8 mouse cellular contexts compared by ENCODE assay signal in genomic region chr4:140961467-140962206, GRCm38 (mm10). TPM values are rescaled to one million over a fixed set of nuclear protein-coding genes. Genes with fewer than 3 reads are reported as not detected.
A peak's percentile ranks its signal among the peaks of the same experiment; 100 is the strongest.
DNase-seq lines count a peak whose midpoint lies in the region; ATAC-seq and TF ChIP-seq lines count a peak whose summit lies in the region.

No protein-coding gene starts in this region.

- H3K4me1 ChIP-seq in heart, embryonic 14.5 days (ENCODE audit: control insufficient read depth in 2 of 2, insufficient read depth in 2 of 2, low read length in 2 of 2): peaks cover 23 to 33% of the 10 kb centered on the region in 2 experiments
- peaks cover 3 to 18% of the 10 kb centered on the region in 2 experiments; a peak in 3 of 4 replicates for H3K4me1 ChIP-seq in ES-E14 (ENCODE audit: control insufficient read depth in 2 of 2, insufficient read depth in 2 of 2, low read length in 2 of 2, poor library complexity in 1 of 2)
- peaks cover 15% of the 10 kb centered on the region for H3K4me1 ChIP-seq in forebrain, embryonic 14.5 days (ENCODE audit: control insufficient read depth, insufficient read depth, low read length)
- peaks cover 23% of the 10 kb centered on the region for H3K4me1 ChIP-seq in liver, embryonic 11.5 days (replicated peaks; ENCODE audit: control insufficient read depth, insufficient read depth, low read length)
- H3K4me1 ChIP-seq in stomach, postnatal 0 days (replicated peaks; ENCODE audit: control insufficient read depth, insufficient read depth): no peaks in the 10 kb centered on the region

- TF ChIP-seq CTCF in stomach, postnatal 0 days (IDR thresholded peaks at IDR 0.05; ENCODE audit: low read depth): no peak

- peak overlapping the region; percentile 89 to 93 for H3K27ac ChIP-seq in heart, embryonic 14.5 days (replicated peaks in 1 of 2; ENCODE audit: control insufficient read depth in 1 of 2, insufficient read depth in 1 of 2, low read depth in 2 of 2, low read length in 2 of 2)
- peak overlapping the region; percentile 83 for H3K27ac ChIP-seq in ES-E14 (ENCODE audit: insufficient read depth, low read depth, low read length, poor library complexity, severe bottlenecking)
- peak overlapping the region; percentile 28 for H3K27ac ChIP-seq in forebrain, embryonic 14.5 days (ENCODE audit: low read depth, low read length)
- H3K27ac ChIP-seq in liver, embryonic 11.5 days (ENCODE audit: low read depth, low read length): peak overlapping the region; percentile 67; the same call in 1 of the 2 replicates
- peak overlapping the region; percentile 90 for H3K27ac ChIP-seq in stomach, postnatal 0 days (replicated peaks)

- H3K9me3 ChIP-seq in heart, embryonic 14.5 days (ENCODE audit: control insufficient read depth, low read length): no peaks in the 10 kb centered on the region
- no peaks in the 10 kb centered on the region for H3K9me3 ChIP-seq in ES-E14 (ENCODE audit: control insufficient read depth, insufficient read depth, low read depth, low read length)
- no peaks in the 10 kb centered on the region for H3K9me3 ChIP-seq in forebrain, embryonic 14.5 days (replicated peaks; ENCODE audit: control insufficient read depth, low read length)
- H3K9me3 ChIP-seq in liver, embryonic 11.5 days (ENCODE audit: control insufficient read depth, low read length): no peaks in the 10 kb centered on the region
- H3K9me3 ChIP-seq in stomach, postnatal 0 days (ENCODE audit: control insufficient read depth, low read length): no peaks in the 10 kb centered on the region

- TF ChIP-seq EP300 in stomach, postnatal 0 days (optimal IDR thresholded peaks at IDR 0.05): no peak

- no peak for ATAC-seq in heart, embryonic 14.5 days (ENCODE audit: insufficient number of reproducible peaks, insufficient read depth, low FRiP score, low read depth)
- ATAC-seq in forebrain, embryonic 14.5 days: no peak
- ATAC-seq in liver, embryonic 11.5 days (replicated peaks; ENCODE audit: low FRiP score): peak; percentile 10; the same call in 1 of the 2 replicates
- ATAC-seq in stomach, postnatal 0 days (ENCODE audit: low FRiP score, low TSS enrichment): peak; percentile 0; the same call in 1 of the 2 replicates

- no peak for DNase-seq in heart, postnatal 4 days
- DNase-seq in ES-E14 (ENCODE audit: low read depth, low spot score): no peak
- peak; percentile 23 for DNase-seq in forebrain, embryonic 14.5 days (ENCODE audit: low spot score)
- DNase-seq in liver, embryonic 11.5 days (ENCODE audit: low spot score): peak; percentile 59
- DNase-seq in stomach, postnatal 0 days (ENCODE audit: low spot score): no peak
- DNase-seq in cerebellum, adult 11-12 months: no peak
- DNase-seq in natural killer cell, adult 2 months (ENCODE audit: low spot score in 2 of 2): no peak

- H3K27me3 ChIP-seq in heart, embryonic 14.5 days (ENCODE audit: control insufficient read depth, insufficient read depth, low read length): no peaks in the 10 kb centered on the region
- no peaks in the 10 kb centered on the region for H3K27me3 ChIP-seq in forebrain, embryonic 14.5 days (replicated peaks; ENCODE audit: control insufficient read depth, insufficient read depth, low read length)
- 0 out of 2 replicates have a peak, but pooled peaks cover 4% of the 10 kb centered on the region for H3K27me3 ChIP-seq in liver, embryonic 11.5 days (replicated peaks; ENCODE audit: control insufficient read depth, insufficient read depth, low read length)
- no peaks in the 10 kb centered on the region for H3K27me3 ChIP-seq in stomach, postnatal 0 days (ENCODE audit: control insufficient read depth, insufficient read depth, low read length)

- peak overlapping the region; percentile 99 for H3K9ac ChIP-seq in heart, embryonic 14.5 days (ENCODE audit: low read length)
- peak overlapping the region; percentile 96 for H3K9ac ChIP-seq in ES-E14 (ENCODE audit: insufficient read depth, low read depth, low read length, poor library complexity, severe bottlenecking)
- H3K9ac ChIP-seq in forebrain, embryonic 14.5 days (ENCODE audit: low read length): peak overlapping the region; percentile 74
- peak overlapping the region; percentile 92 for H3K9ac ChIP-seq in liver, embryonic 11.5 days (ENCODE audit: low read depth, low read length)
- peak overlapping the region; percentile 93 for H3K9ac ChIP-seq in stomach, postnatal 0 days (ENCODE audit: low read length)

- peak overlapping the region; percentile 86 to 98 for H3K4me3 ChIP-seq in heart, embryonic 14.5 days (ENCODE audit: control insufficient read depth in 1 of 2, insufficient read depth in 1 of 2, low read depth in 1 of 2, low read length in 2 of 2)
- H3K4me3 ChIP-seq in ES-E14 (ENCODE audit: insufficient read depth in 1 of 2, low read depth in 1 of 2, low read length in 2 of 2, poor library complexity in 1 of 2, severe bottlenecking in 1 of 2): peak overlapping the region; percentile 96 to 100
- peak overlapping the region; percentile 59 for H3K4me3 ChIP-seq in forebrain, embryonic 14.5 days (ENCODE audit: low read depth, low read length)
- peak overlapping the region; percentile 92 for H3K4me3 ChIP-seq in liver, embryonic 11.5 days (ENCODE audit: low read depth, low read length)
- H3K4me3 ChIP-seq in stomach, postnatal 0 days (ENCODE audit: low read depth, low read length): peak overlapping the region; percentile 89

- H3K36me3 ChIP-seq in heart, embryonic 14.5 days (ENCODE audit: control insufficient read depth, insufficient read depth, low read length): peaks cover 19% of the 10 kb centered on the region
- H3K36me3 ChIP-seq in ES-E14 (ENCODE audit: control insufficient read depth, insufficient read depth, low read length, poor library complexity, severe bottlenecking): no peaks in the 10 kb centered on the region
- H3K36me3 ChIP-seq in forebrain, embryonic 14.5 days (ENCODE audit: control insufficient read depth, insufficient read depth, low read length): peaks cover 4% of the 10 kb centered on the region
- H3K36me3 ChIP-seq in liver, embryonic 11.5 days (ENCODE audit: control insufficient read depth, insufficient read depth, low read length): peaks cover 2% of the 10 kb centered on the region; the same call in 1 of the 2 replicates
- H3K36me3 ChIP-seq in stomach, postnatal 0 days (ENCODE audit: control insufficient read depth, insufficient read depth, low read length): no peaks in the 10 kb centered on the region

- in situ Hi-C loops in ES-E14 (cut with MboI; ENCODE audit: low sequenced_read_pairs in 2 of 2, unreplicated experiment in 2 of 2): no loop called here

- under 1% methylated on average over 38 of the region's 38 CpGs for WGBS in heart, embryonic 14.5 days
- 1% methylated on average over 38 of the region's 38 CpGs for WGBS in forebrain, embryonic 14.5 days
- 1% methylated on average over 38 of the region's 38 CpGs for WGBS in liver, embryonic 11.5 days
- under 1% methylated on average over 38 of the region's 38 CpGs for WGBS in stomach, postnatal 0 days

- peak overlapping the region; percentile 77 for H3K4me2 ChIP-seq in heart, embryonic 14.5 days (ENCODE audit: low read length)
- peak overlapping the region; percentile 98 for H3K4me2 ChIP-seq in forebrain, embryonic 14.5 days (ENCODE audit: low read length)
- H3K4me2 ChIP-seq in liver, embryonic 11.5 days: peak overlapping the region; percentile 70
- H3K4me2 ChIP-seq in stomach, postnatal 0 days (replicated peaks; ENCODE audit: low read depth): peak overlapping the region; percentile 91

TF ChIP-seq in ES-E14, 5 proteins besides CTCF, POLR2A, EP300 and RAD21:
- TF ChIP-seq ZC3H11A (IDR thresholded peaks at IDR 0.05; ENCODE audit: borderline replicate concordance, low read depth, low read length) (no peak), CHD2 (IDR thresholded peaks at IDR 0.05; ENCODE audit: low read depth, low read length) (no peak), MAFK (IDR thresholded peaks at IDR 0.05; ENCODE audit: insufficient read depth, low read depth, low read length) (no peak), ZNF384 (IDR thresholded peaks at IDR 0.05; ENCODE audit: low read depth, low read length) (no peak), HCFC1 (IDR thresholded peaks at IDR 0.05; ENCODE audit: borderline replicate concordance, insufficient read depth, low read length) (no peak)

RNA-seq across cellular contexts. Expression of gene Sdhb, which starts 0.6 kb away (rescaled TPM):
- 1,003 and 1,015 TPM in 2 replicates for polyA plus RNA-seq in heart, embryonic 14.5 days (2014; fragmentation: Nextera tagmentation; extraction: Ambion mirVana)
- total RNA-seq in heart, postnatal 4 days (2021): 100 to 1,000 TPM; 633 to 638 TPM
- 133 and 135 TPM in 2 replicates for total RNA-seq in ES-E14 (2012; rRNA removed)
- polyA plus RNA-seq in forebrain, embryonic 14.5 days (2014; fragmentation: Nextera tagmentation; extraction: Ambion mirVana): 508 and 541 TPM in 2 replicates
- polyA plus RNA-seq in liver, embryonic 11.5 days (2014; fragmentation: Nextera tagmentation; extraction: Ambion mirVana): 339 and 355 TPM in 2 replicates
- 374 and 382 TPM in 2 replicates for polyA plus RNA-seq in stomach, postnatal 0 days (2015; fragmentation: Nextera tagmentation; extraction: Ambion mirVana)

RNA-seq across cellular contexts. Expression of gene Atp13a2, which starts 25.0 kb away (rescaled TPM):
- polyA plus RNA-seq in heart, embryonic 14.5 days (2014; fragmentation: Nextera tagmentation; extraction: Ambion mirVana): 24.7 and 27.2 TPM in 2 replicates
- total RNA-seq in heart, postnatal 4 days (2021): 10 to 100 TPM; 22.4 to 24.3 TPM
- total RNA-seq in ES-E14 (2012; rRNA removed): 31.1 and 48.9 TPM in 2 replicates
- polyA plus RNA-seq in forebrain, embryonic 14.5 days (2014; fragmentation: Nextera tagmentation; extraction: Ambion mirVana): 79.9 and 110 TPM in 2 replicates
- 41.7 and 42.7 TPM in 2 replicates for polyA plus RNA-seq in liver, embryonic 11.5 days (2014; fragmentation: Nextera tagmentation; extraction: Ambion mirVana)
- polyA plus RNA-seq in stomach, postnatal 0 days (2015; fragmentation: Nextera tagmentation; extraction: Ambion mirVana): 14.4 and 15.9 TPM in 2 replicates

RNA-seq across cellular contexts. Expression of gene Mfap2, which starts 48.6 kb away (rescaled TPM):
- polyA plus RNA-seq in heart, embryonic 14.5 days (2014; fragmentation: Nextera tagmentation; extraction: Ambion mirVana): 243 and 295 TPM in 2 replicates
- 10 to 100 TPM; 63.0 to 65.1 TPM for total RNA-seq in heart, postnatal 4 days (2021)
- total RNA-seq in ES-E14 (2012; rRNA removed): 1.4 and 1.5 TPM in 2 replicates
- polyA plus RNA-seq in forebrain, embryonic 14.5 days (2014; fragmentation: Nextera tagmentation; extraction: Ambion mirVana): 255 and 287 TPM in 2 replicates
- 107 and 128 TPM in 2 replicates for polyA plus RNA-seq in liver, embryonic 11.5 days (2014; fragmentation: Nextera tagmentation; extraction: Ambion mirVana)
- polyA plus RNA-seq in stomach, postnatal 0 days (2015; fragmentation: Nextera tagmentation; extraction: Ambion mirVana): 244 and 247 TPM in 2 replicates

RNA-seq across cellular contexts. Expression of gene Padi2, which starts 55.5 kb away (rescaled TPM):
- polyA plus RNA-seq in heart, embryonic 14.5 days (2014; fragmentation: Nextera tagmentation; extraction: Ambion mirVana): 0.89 and 1.2 TPM in 2 replicates
- total RNA-seq in heart, postnatal 4 days (2021): under 1 TPM; 0.60 to 0.83 TPM
- total RNA-seq in ES-E14 (2012; rRNA removed): 0.94 and 1.7 TPM in 2 replicates
- polyA plus RNA-seq in forebrain, embryonic 14.5 days (2014; fragmentation: Nextera tagmentation; extraction: Ambion mirVana): 0.27 and 0.31 TPM in 2 replicates
- 2.4 and 2.8 TPM in 2 replicates for polyA plus RNA-seq in liver, embryonic 11.5 days (2014; fragmentation: Nextera tagmentation; extraction: Ambion mirVana)
- 0.64 and 0.69 TPM in 2 replicates for polyA plus RNA-seq in stomach, postnatal 0 days (2015; fragmentation: Nextera tagmentation; extraction: Ambion mirVana)

Comparison
In these comparisons a context has a peak if more than half of its experiments do, and no peak if none do; other contexts are left out.
1. ATAC-seq: peak in liver, embryonic 11.5 days (single experiment) and stomach, postnatal 0 days (single experiment); none in heart, embryonic 14.5 days (single experiment) and forebrain, embryonic 14.5 days (single experiment).
2. H3K27ac ChIP-seq: peak in every context shown above with its lines; median percentile 91 in heart, embryonic 14.5 days; 90 in stomach, postnatal 0 days; 83 in ES-E14; 67 in liver, embryonic 11.5 days; 28 in forebrain, embryonic 14.5 days.
3. DNase-seq: peak in forebrain, embryonic 14.5 days (single experiment) and liver, embryonic 11.5 days (single experiment); none in heart, postnatal 4 days (single experiment), ES-E14 (single experiment), stomach, postnatal 0 days (single experiment), cerebellum, adult 11-12 months (single experiment) and natural killer cell, adult 2 months (0 of 2).
4. Peak in every context shown above with its lines, with median percentiles within 50 percentile points of each other: H3K4me2 ChIP-seq, H3K4me3 ChIP-seq and H3K9ac ChIP-seq.